Mouse (Mus musculus) common myeloid progenitor, adult 5-6 weeks (primary cell): ENCODE measurements around the gene Olfr1375. TPM values are rescaled to one million over a fixed set of nuclear protein-coding genes. Genes with fewer than 3 reads are reported as not detected.

ENCODE experiments used
- total RNA-seq: library from RNA; stranded (forward); fragments of 200-1000, 187-1606 nt; gene quantifications from 2 replicates; pipeline ENCODE4 v1.2.3, GENCODE M21; 2017

Gene Olfr1375
- total RNA-seq, 1 experiment from 2014 or later, result not detected

Other genes starting within 250 kb of the Olfr1375 start
- 1.9 and 2.3 TPM in 2 replicates for gene Zfp354c, start 220.4 kb upstream of the Olfr1375 start, total RNA-seq
- 0.41 and 1.8 TPM in 2 replicates for gene Zfp879, start 206.6 kb upstream of the Olfr1375 start, total RNA-seq
- not detected in 2 replicates for gene Grm6, start 197.4 kb upstream of the Olfr1375 start, total RNA-seq
- not detected in 2 replicates for gene Zfp454, start 160.5 kb upstream of the Olfr1375 start, total RNA-seq
- gene Zfp2, start 131.9 kb upstream of the Olfr1375 start, total RNA-seq, result 5.6 and 5.9 TPM in 2 replicates
- 0.05 and 0.24 TPM in 2 replicates for gene Zfp354b, start 116.5 kb upstream of the Olfr1375 start, total RNA-seq
- not detected in 2 replicates for gene 4933414I15Rik, start 104.3 kb upstream of the Olfr1375 start, total RNA-seq
- not detected in 2 replicates for gene Prop1, start 94.3 kb upstream of the Olfr1375 start, total RNA-seq
- not detected in 2 replicates for gene Olfr1378, start 81.6 kb upstream of the Olfr1375 start, total RNA-seq
- not detected in 2 replicates for gene Olfr1377, start 66.1 kb upstream of the Olfr1375 start, total RNA-seq
- not detected in 2 replicates for gene Olfr51, start 44.5 kb upstream of the Olfr1375 start, total RNA-seq
- gene Olfr54, start 33.9 kb upstream of the Olfr1375 start, total RNA-seq, result not detected in 2 replicates
- not detected in 2 replicates for gene Zfp354a, start 11.1 kb downstream of the Olfr1375 start, total RNA-seq
- not detected in 2 replicates for gene Gm12569, start 172.4 kb downstream of the Olfr1375 start, total RNA-seq
- 181 and 198 TPM in 2 replicates for gene Clk4, start 213.6 kb downstream of the Olfr1375 start, total RNA-seq
- gene BC049762, start 214.9 kb downstream of the Olfr1375 start, total RNA-seq, result not detected in 2 replicates
- 0.18 TPM in 1 of 2 replicates, not detected in the other for gene Col23a1, start 241.8 kb downstream of the Olfr1375 start, total RNA-seq